Mouse (Mus musculus) stomach, postnatal 0 days (tissue): ENCODE measurements around the gene Ust.

Experiments
- CTCF ChIP-seq: IDR thresholded peaks from 2 replicates; pipeline ENCODE4 v1.5.1; 2016; ENCODE audit warnings: antibody characterized with exemption, low read depth, mild to moderate bottlenecking, moderate library complexity
- EP300 ChIP-seq: optimal IDR thresholded peaks from 2 replicates; pipeline ENCODE3; 2016; ENCODE audit warnings: antibody characterized with exemption

DNA sequence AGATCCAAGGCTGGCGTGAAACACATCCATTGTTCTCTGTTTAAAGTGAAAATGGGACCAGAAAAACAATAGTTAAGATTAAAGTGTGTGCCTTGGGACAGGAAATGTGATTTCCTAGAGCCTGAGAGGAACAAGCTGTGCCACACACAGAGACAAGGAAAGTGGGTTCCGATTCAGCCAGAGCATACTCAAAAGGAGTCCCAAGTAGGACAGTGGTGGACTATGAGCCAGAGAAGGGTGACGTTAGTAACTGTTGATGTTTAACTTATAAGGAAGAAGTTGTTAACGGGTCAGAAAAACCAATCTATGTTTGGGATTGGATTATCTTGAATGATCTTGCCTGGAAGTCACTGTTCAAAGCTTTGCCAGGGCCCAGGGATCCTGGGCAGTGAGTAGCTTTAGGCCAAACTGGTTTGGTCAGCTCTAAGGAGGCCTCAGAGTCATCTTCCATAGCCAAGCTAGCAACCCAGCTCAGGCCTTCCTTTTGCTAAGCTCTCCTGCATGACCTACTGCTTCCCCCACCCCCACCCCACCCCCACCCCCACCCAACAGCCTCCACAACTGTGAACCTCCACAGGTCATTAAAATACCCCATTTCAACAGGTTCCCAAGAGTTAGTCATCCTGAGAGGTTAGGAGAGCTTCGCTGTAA is 329.2 kb downstream of the Ust start:
- TF ChIP-seq EP300 (no peak), CTCF (no peak)
